Mouse (Mus musculus) myocyte (in vitro differentiated cells): ENCODE measurements around the gene Igf2r. TPM values are rescaled to one million over a fixed set of nuclear protein-coding genes. Genes with fewer than 3 reads are reported as not detected.

Experiments used
- H3K27me3 ChIP-seq: one replicate; pipeline ENCODE4 v1.6.1; 2011; ENCODE audit not compliant: control insufficient read depth, insufficient read depth, insufficient read length
- H3K36me3 ChIP-seq: one replicate; pipeline ENCODE4 v1.6.1; 2011; ENCODE audit not compliant: control insufficient read depth, insufficient read depth
- H3K4me2 ChIP-seq: one replicate; pipeline ENCODE4 v1.6.1; 2011; ENCODE audit warnings: low read depth, control low read depth
- H3K4me3 ChIP-seq: one replicate; pipeline ENCODE4 v1.5.1; 2011; ENCODE audit warnings: mild to moderate bottlenecking, control low read depth, moderate library complexity
- H3K79me2 ChIP-seq: one replicate; pipeline ENCODE4 v1.6.1; 2011; ENCODE audit not compliant: control insufficient read depth, insufficient read depth
- H3ac ChIP-seq: one replicate; pipeline ENCODE4 v1.6.1; 2011; ENCODE audit not compliant: control insufficient read depth, insufficient read length
- CEBPB ChIP-seq: IDR thresholded peaks from 2 replicates; pipeline ENCODE4 v1.6.1; 2011; ENCODE audit warnings: mild to moderate bottlenecking, moderate library complexity; ENCODE audit not compliant: poor library complexity, insufficient read depth, severe bottlenecking
- E2F4 ChIP-seq: IDR thresholded peaks from one replicate; pipeline ENCODE4 v1.6.1; 2011; ENCODE audit warnings: mild to moderate bottlenecking, control low read depth, moderate library complexity; ENCODE audit not compliant: insufficient read depth
- MAX ChIP-seq: IDR thresholded peaks from one replicate; pipeline ENCODE4 v1.6.1; 2011; ENCODE audit warnings: low read depth, mild to moderate bottlenecking, control low read depth
- MYOD1 ChIP-seq, 3 experiments: IDR thresholded peaks; one replicate each; pipeline ENCODE4 v1.6.1; 2011; ENCODE audit warnings: control low read depth in 2 of 3, low read depth in 2 of 3, mild to moderate bottlenecking in 2 of 3, moderate library complexity in 1 of 3; ENCODE audit not compliant: insufficient read length in 2 of 3, control insufficient read depth in 1 of 3
- MYOG ChIP-seq, 3 experiments: IDR thresholded peaks; one replicate each; pipeline ENCODE4 v1.6.1; 2011; ENCODE audit warnings: control low read depth in 2 of 3, low read depth in 2 of 3, mild to moderate bottlenecking in 2 of 3; ENCODE audit not compliant: insufficient read length in 2 of 3, control insufficient read depth in 1 of 3, insufficient read depth in 1 of 3
- POLR2A ChIP-seq: IDR thresholded peaks from one replicate; pipeline ENCODE4 v1.6.1; 2011; ENCODE audit warnings: low read depth, mild to moderate bottlenecking, control low read depth, moderate library complexity; ENCODE audit not compliant: insufficient read length
- POLR2AphosphoS2 ChIP-seq: IDR thresholded peaks from one replicate; pipeline ENCODE4 v1.6.1; 2011; ENCODE audit warnings: low read depth, control low read depth; ENCODE audit not compliant: insufficient read length
- REST ChIP-seq: IDR thresholded peaks from one replicate; pipeline ENCODE4 v1.6.1; 2011; ENCODE audit warnings: mild to moderate bottlenecking, control low read depth, moderate library complexity; ENCODE audit not compliant: insufficient read depth, insufficient read length
- SRF ChIP-seq: IDR thresholded peaks from one replicate; pipeline ENCODE4 v1.6.1; 2011; ENCODE audit warnings: low read depth; ENCODE audit not compliant: control insufficient read depth, insufficient read length
- TCF12 ChIP-seq: IDR thresholded peaks from one replicate; pipeline ENCODE4 v1.6.1; 2011; ENCODE audit warnings: mild to moderate bottlenecking, control low read depth; ENCODE audit not compliant: poor library complexity, insufficient read depth, severe bottlenecking
- TCF3 ChIP-seq: IDR thresholded peaks from one replicate; pipeline ENCODE4 v1.6.1; 2011; ENCODE audit warnings: low read depth, control low read depth; ENCODE audit not compliant: insufficient read length
- USF1 ChIP-seq: IDR thresholded peaks from one replicate; pipeline ENCODE4 v1.6.1; 2011; ENCODE audit warnings: low read depth, mild to moderate bottlenecking, control low read depth, moderate library complexity
- polyA plus RNA-seq: library from polyadenylated mRNA; unstranded; fragments of >200 nt; fragmentation: generic; extraction: Trizol; gene quantifications from one replicate; pipeline ENCODE4 v1.2.1, GENCODE M21; 2012; ENCODE audit warnings: missing spikeins

Gene Igf2r
- polyA plus RNA-seq, 1 experiment = 21.6 TPM

GRCm38 (mm10) chr17:12779442-12779841 is 10.0 kb upstream of the Igf2r start:
- Histone ChIP-seq H3K79me2 (no peaks in the 10 kb centered on the region), H3K27me3 (no peaks in the 10 kb centered on the region), H3K36me3 (no peaks in the 10 kb centered on the region), H3K4me2 (no peak overlapping the region), H3K4me3 (no peak overlapping the region), H3ac (no peak overlapping the region)
- TF ChIP-seq E2F4 (no peak), CEBPB (no peak), REST (no peak), POLR2A (no peak), TCF12 (no peak), USF1 (no peak)

GRCm38 (mm10) chr17:12773956-12774355 is 4.5 kb upstream of the Igf2r start:
- TF ChIP-seq MYOD1 (IDR thresholded peaks at IDR 0.05; ENCODE audit: control insufficient read depth in 1 of 3, insufficient read length in 2 of 3, low read depth in 2 of 3) (no peak), CEBPB (no peak), REST (no peak), POLR2A (no peak), USF1 (no peak), SRF (no peak), TCF12 (no peak), POLR2AphosphoS2 (no peak), E2F4 (no peak), TCF3 (no peak), MAX (no peak), MYOG (IDR thresholded peaks at IDR 0.05; ENCODE audit: control insufficient read depth in 1 of 3, insufficient read depth in 1 of 3, insufficient read length in 2 of 3, low read depth in 2 of 3) (no peak)
- H3K79me2 ChIP-seq = no peaks in the 10 kb centered on the region
- H3K4me3 ChIP-seq = no peak overlapping the region
- no peak overlapping the region for H3ac ChIP-seq
- H3K27me3 ChIP-seq = no peaks in the 10 kb centered on the region
- H3K4me2 ChIP-seq = no peak overlapping the region
- no peaks in the 10 kb centered on the region for H3K36me3 ChIP-seq

- Histone ChIP-seq H3K79me2 (peaks cover 7% of the 10 kb centered on the region), H3ac (no peak overlapping the region), H3K4me3 (no peak overlapping the region), H3K36me3 (no peaks in the 10 kb centered on the region), H3K27me3 (no peaks in the 10 kb centered on the region), H3K4me2 (no peak overlapping the region)
- TF ChIP-seq E2F4 (no peak), SRF (no peak), POLR2A (no peak), TCF12 (no peak), TCF3 (no peak), REST (no peak), MAX (no peak), USF1 (no peak), CEBPB (no peak), MYOD1 (IDR thresholded peaks at IDR 0.05; ENCODE audit: control insufficient read depth in 1 of 3, insufficient read length in 2 of 3, low read depth in 2 of 3) (no peak), MYOG (IDR thresholded peaks at IDR 0.05; ENCODE audit: control insufficient read depth in 1 of 3, insufficient read depth in 1 of 3, insufficient read length in 2 of 3, low read depth in 2 of 3) (no peak), POLR2AphosphoS2 (no peak)
These were observed 1.0 kb upstream of the Igf2r start for GRCm38 (mm10) chr17:12770500-12770899.

- no peaks in the 10 kb centered on the region for H3K36me3 ChIP-seq
- peak overlapping the region; percentile 21 for H3K4me3 ChIP-seq
- H3ac ChIP-seq = peak overlapping the region; percentile 6
- no peaks in the 10 kb centered on the region for H3K27me3 ChIP-seq
- no peak for TF ChIP-seq CEBPB
- TF ChIP-seq E2F4 = no peak
- TF ChIP-seq MYOD1 (IDR thresholded peaks at IDR 0.05; ENCODE audit: control insufficient read depth in 1 of 3, insufficient read length in 2 of 3, low read depth in 2 of 3) = no peak
- no peak for TF ChIP-seq TCF12
- TF ChIP-seq POLR2AphosphoS2 = no peak
- TF ChIP-seq MAX = no peak
- no peak for TF ChIP-seq USF1
- TF ChIP-seq TCF3 = no peak
- no peak for TF ChIP-seq REST
- TF ChIP-seq POLR2A = no peak
- H3K4me2 ChIP-seq = peak overlapping the region; percentile 62
- peaks cover 7% of the 10 kb centered on the region for H3K79me2 ChIP-seq
These were observed 767 bp downstream of the Igf2r start for GRCm38 (mm10) chr17:12768415-12769379.
